Mouse (Mus musculus): ENCODE results near the gene Ankrd60. TPM values are rescaled to one million over a fixed set of nuclear protein-coding genes. Genes with fewer than 3 reads are reported as not detected.
A peak's percentile ranks its signal among the peaks of the same experiment; 100 is the strongest.

Ankrd60 gene
- polyA plus RNA-seq, 1 experiment from 2014 or later: not detected

DNA sequence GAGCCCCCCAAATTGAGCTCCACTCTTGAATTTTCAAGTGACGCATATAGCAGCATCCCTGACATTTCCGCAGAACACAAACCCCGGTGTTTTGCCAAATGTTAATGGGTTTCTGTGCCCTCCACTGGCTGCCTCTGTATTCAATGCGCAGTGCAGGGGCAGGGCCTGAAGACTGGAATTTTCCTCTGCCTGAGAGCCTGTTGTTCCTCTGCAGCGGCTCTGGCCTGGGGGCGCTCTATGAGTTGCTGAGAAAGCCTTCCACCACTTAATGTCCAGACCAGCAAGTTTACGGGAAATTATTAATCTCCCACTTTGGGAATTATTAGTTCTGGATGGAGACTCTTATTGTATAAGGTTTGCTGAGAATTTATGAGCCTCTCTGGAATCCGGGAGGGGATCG is 14.0 kb downstream of the Ankrd60 start:
- no peak overlapping the region for H3K4me2 ChIP-seq (ENCODE audit: low read length)
- peaks cover 15% of the 10 kb centered on the region for H3K4me1 ChIP-seq (replicated peaks; ENCODE audit: control insufficient read depth, insufficient read depth, low read length)
- H3K4me3 ChIP-seq (ENCODE audit: low read depth, low read length): no peak overlapping the region
- H3K9me3 ChIP-seq (ENCODE audit: control insufficient read depth, low read length): no peaks in the 10 kb centered on the region
- DNase-seq (ENCODE audit: low spot score) (no peak), ATAC-seq (replicated peaks; ENCODE audit: low FRiP score, low TSS enrichment, low read depth) (0 out of 2 replicates have a peak, but pooled peaks have one; percentile 38)
- peak overlapping the region; percentile 71 for H3K27ac ChIP-seq (ENCODE audit: low read depth)
- H3K27me3 ChIP-seq (replicated peaks; ENCODE audit: control insufficient read depth, insufficient read depth, low read length): no peaks in the 10 kb centered on the region
- H3K9ac ChIP-seq (ENCODE audit: low read length): no peak overlapping the region
- no peaks in the 10 kb centered on the region for H3K36me3 ChIP-seq (ENCODE audit: control insufficient read depth, insufficient read depth, low read length)
- 20% methylated on average over 9 of the region's 9 CpGs for WGBS

DNA sequence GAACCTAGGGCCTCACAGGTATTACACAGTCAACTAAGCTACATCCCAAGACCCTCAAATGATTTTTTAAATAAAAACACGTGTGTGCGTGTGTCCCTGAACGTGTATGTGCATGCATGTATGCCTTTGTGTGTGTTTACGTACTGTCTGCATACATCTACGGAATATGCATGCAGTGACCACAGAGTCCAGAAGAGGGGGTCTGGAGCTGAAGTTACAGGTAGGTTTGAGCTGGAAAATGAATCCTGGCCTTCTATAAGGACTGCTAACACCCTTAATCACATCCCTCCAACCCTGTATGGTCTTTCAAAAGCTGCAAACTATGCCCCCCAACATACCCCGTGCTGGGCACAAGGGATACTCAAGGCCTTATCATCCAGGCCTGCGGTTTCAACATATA is 14.8 kb downstream of the Ankrd60 start:
- H3K4me2 ChIP-seq (ENCODE audit: low read length): no peak overlapping the region
- H3K4me1 ChIP-seq (replicated peaks; ENCODE audit: control insufficient read depth, insufficient read depth, low read length): peaks cover 23% of the 10 kb centered on the region
- no peaks in the 10 kb centered on the region for H3K9me3 ChIP-seq (ENCODE audit: control insufficient read depth, low read length)
- no peaks in the 10 kb centered on the region for H3K36me3 ChIP-seq (ENCODE audit: control insufficient read depth, insufficient read depth, low read length)
- H3K9ac ChIP-seq (ENCODE audit: low read length): no peak overlapping the region
- H3K27ac ChIP-seq (ENCODE audit: low read depth): peak overlapping the region; percentile 71; the same call in 1 of the 2 replicates
- 48% methylated on average over 7 of the region's 7 CpGs for WGBS
- DNase-seq (ENCODE audit: low spot score) (no peak), ATAC-seq (replicated peaks; ENCODE audit: low FRiP score, low TSS enrichment, low read depth) (no peak)
- H3K27me3 ChIP-seq (replicated peaks; ENCODE audit: control insufficient read depth, insufficient read depth, low read length): no peaks in the 10 kb centered on the region
- no peak overlapping the region for H3K4me3 ChIP-seq (ENCODE audit: low read depth, low read length)

DNA sequence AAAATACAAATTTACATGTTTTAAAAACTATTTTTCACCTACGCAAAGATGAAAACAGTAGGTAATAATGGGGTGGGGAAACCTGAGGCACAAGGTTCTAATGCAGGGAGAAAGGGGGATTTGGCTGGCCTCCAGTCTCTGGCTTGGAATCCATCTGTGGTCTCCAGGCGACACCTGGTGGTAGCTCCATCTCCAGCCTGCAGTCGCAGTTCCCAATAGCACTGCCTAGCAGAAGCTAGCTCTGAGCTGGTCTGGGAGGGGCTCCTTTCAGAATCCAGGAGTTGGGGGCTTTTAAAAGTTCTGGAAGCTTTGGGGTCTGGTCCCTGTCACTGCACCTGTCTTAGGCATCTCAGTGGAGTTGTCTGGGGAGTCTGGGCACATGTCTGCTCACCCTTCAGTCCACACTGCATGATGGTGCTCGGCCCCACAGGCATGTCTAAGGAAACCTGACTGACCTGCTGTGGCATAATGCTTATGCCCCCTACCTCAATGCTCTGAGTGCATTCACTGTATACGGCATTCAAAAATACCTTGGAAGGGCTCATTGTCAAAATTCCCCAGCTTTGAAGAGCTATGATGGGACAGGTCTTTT is 16.2 kb downstream of the Ankrd60 start:
- no peak overlapping the region for H3K9ac ChIP-seq (ENCODE audit: low read length)
- ATAC-seq (replicated peaks; ENCODE audit: low FRiP score, low TSS enrichment, low read depth) (peak; percentile 32), DNase-seq (ENCODE audit: low spot score) (peak; percentile 90)
- peaks cover 25% of the 10 kb centered on the region for H3K4me1 ChIP-seq (replicated peaks; ENCODE audit: control insufficient read depth, insufficient read depth, low read length)
- no peaks in the 10 kb centered on the region for H3K9me3 ChIP-seq (ENCODE audit: control insufficient read depth, low read length)
- H3K4me2 ChIP-seq (ENCODE audit: low read length): no peak overlapping the region
- H3K4me3 ChIP-seq (ENCODE audit: low read depth, low read length): no peak overlapping the region
- H3K27me3 ChIP-seq (replicated peaks; ENCODE audit: control insufficient read depth, insufficient read depth, low read length): no peaks in the 10 kb centered on the region
- no peak overlapping the region for H3K27ac ChIP-seq (ENCODE audit: low read depth)
- 42% methylated on average over 5 of the region's 5 CpGs for WGBS
- H3K36me3 ChIP-seq (ENCODE audit: control insufficient read depth, insufficient read depth, low read length): no peaks in the 10 kb centered on the region

DNA sequence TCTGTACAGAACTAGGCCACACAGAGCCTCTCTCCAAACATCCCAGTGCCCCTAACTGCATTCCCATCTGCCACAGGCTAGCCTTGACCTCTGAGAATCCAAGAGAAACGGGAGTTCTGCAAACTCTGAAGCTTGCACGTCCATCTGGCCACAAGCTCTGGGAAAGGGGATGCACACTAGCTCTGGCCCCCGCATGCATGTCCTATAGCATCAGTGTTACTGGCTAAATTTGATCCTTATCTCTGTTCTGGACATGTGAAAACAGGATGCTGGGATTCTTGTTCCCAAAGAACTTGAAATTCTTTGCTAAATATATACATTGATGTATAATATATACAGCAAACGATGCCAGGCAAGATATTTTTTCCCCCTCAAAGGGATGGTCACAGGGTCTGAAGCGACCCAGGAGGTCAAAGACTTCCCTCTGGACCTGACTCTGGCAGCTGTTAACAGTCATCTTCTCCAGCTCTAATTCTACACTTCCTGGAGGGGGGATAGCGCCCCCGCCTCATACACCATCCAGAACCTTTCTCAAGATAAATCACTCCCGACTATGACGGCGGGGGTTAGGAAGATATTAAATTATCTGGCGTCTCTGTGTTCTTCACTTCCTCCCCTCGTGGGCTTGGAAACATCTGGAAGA is 19.3 kb downstream of the Ankrd60 start:
- Histone ChIP-seq H3K27me3 (replicated peaks; ENCODE audit: control insufficient read depth, insufficient read depth, low read length) (no peaks in the 10 kb centered on the region), H3K36me3 (ENCODE audit: control insufficient read depth, insufficient read depth, low read length) (no peaks in the 10 kb centered on the region), H3K4me2 (ENCODE audit: low read length) (no peak overlapping the region), H3K4me3 (ENCODE audit: low read depth, low read length) (no peak overlapping the region), H3K9me3 (ENCODE audit: control insufficient read depth, low read length) (no peaks in the 10 kb centered on the region), H3K4me1 (replicated peaks; ENCODE audit: control insufficient read depth, insufficient read depth, low read length) (peaks cover 16% of the 10 kb centered on the region), H3K9ac (ENCODE audit: low read length) (no peak overlapping the region), H3K27ac (ENCODE audit: low read depth) (peak overlapping the region; percentile 73)
- no peak for DNase-seq (ENCODE audit: low spot score)
- WGBS: 18% methylated on average over 12 of the region's 12 CpGs
- peak; percentile 13; the same call in 1 of the 2 replicates for ATAC-seq (replicated peaks; ENCODE audit: low FRiP score, low TSS enrichment, low read depth)

DNA sequence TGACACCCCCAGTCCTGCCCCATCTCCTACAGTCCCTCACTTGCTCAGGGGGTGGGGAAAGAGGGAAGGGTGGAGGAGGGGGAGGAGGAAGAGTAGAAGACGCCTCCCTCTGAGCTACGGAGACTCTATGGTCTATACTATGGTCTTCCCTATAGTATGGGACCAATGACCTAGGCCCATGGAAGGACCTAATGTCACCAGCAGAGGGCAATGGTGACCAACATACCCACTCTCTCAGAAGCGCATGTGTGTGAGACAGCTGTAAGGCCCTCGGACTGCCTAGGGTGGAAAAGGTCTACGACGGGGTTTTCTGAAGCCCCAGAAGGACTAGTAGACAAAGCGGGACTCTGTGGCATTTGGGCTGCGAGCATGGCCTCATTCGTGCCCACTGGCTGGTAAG is 24.3 kb downstream of the Ankrd60 start:
- Histone ChIP-seq H3K4me1 (replicated peaks; ENCODE audit: control insufficient read depth, insufficient read depth, low read length) (peaks cover 11% of the 10 kb centered on the region), H3K4me3 (ENCODE audit: low read depth, low read length) (no peak overlapping the region), H3K36me3 (ENCODE audit: control insufficient read depth, insufficient read depth, low read length) (no peaks in the 10 kb centered on the region), H3K4me2 (ENCODE audit: low read length) (no peak overlapping the region), H3K27ac (ENCODE audit: low read depth) (no peak overlapping the region), H3K9ac (ENCODE audit: low read length) (no peak overlapping the region), H3K9me3 (ENCODE audit: control insufficient read depth, low read length) (no peaks in the 10 kb centered on the region), H3K27me3 (replicated peaks; ENCODE audit: control insufficient read depth, insufficient read depth, low read length) (no peaks in the 10 kb centered on the region)
- DNase-seq (ENCODE audit: low spot score) (no peak), ATAC-seq (replicated peaks; ENCODE audit: low FRiP score, low TSS enrichment, low read depth) (0 out of 2 replicates have a peak, but pooled peaks have one; percentile 58)
- 45% methylated on average over 9 of the region's 9 CpGs for WGBS

DNA sequence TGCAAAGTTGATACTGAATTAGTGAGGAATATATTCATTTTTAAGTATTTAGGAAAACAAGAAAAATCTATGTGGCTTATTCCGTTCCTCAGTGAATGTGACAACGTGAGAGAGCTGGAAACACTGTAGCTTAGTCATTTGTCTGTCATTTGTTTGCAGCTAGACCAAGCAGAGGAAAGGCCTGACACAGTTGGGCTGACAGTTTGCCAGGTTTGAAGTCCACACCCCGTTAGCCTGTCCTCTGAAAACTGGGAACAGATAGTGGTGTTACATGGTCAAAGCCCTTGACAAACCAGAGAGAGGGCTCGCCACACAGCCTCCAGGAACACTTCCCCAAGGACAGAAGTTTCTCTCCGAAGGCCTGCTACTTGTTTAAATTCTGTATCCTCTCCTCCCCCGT is 27.5 kb downstream of the Ankrd60 start:
- Histone ChIP-seq H3K36me3 (ENCODE audit: control insufficient read depth, insufficient read depth, low read length) (no peaks in the 10 kb centered on the region), H3K9ac (ENCODE audit: low read length) (no peak overlapping the region), H3K4me1 (replicated peaks; ENCODE audit: control insufficient read depth, insufficient read depth, low read length) (0 out of 2 replicates have a peak, but pooled peaks cover 3% of the 10 kb centered on the region), H3K27ac (ENCODE audit: low read depth) (no peak overlapping the region), H3K4me2 (ENCODE audit: low read length) (no peak overlapping the region), H3K27me3 (replicated peaks; ENCODE audit: control insufficient read depth, insufficient read depth, low read length) (no peaks in the 10 kb centered on the region), H3K4me3 (ENCODE audit: low read depth, low read length) (no peak overlapping the region), H3K9me3 (ENCODE audit: control insufficient read depth, low read length) (no peaks in the 10 kb centered on the region)
- ATAC-seq (replicated peaks; ENCODE audit: low FRiP score, low TSS enrichment, low read depth) (no peak), DNase-seq (ENCODE audit: low spot score) (no peak)
- 74% methylated on average over 6 of the region's 6 CpGs for WGBS

DNA sequence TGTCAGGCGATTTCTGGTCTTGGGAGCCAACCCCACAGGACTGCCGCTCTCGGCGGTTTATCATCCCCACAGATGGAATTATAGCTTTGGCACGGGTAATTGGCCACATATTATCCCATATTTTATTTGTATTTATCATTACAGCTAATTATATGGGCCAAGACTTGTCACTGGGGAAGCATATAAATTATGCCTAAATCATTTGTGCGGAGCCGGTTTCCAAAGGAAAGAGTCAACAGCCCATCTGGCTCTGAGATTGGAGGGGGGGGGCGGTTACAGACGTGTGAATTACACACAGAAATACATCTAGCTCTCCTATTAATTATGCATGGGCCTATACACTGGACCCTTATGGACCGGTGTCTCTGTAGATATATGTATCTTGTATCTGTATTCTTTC is 28.9 kb downstream of the Ankrd60 start:
- Histone ChIP-seq H3K9ac (ENCODE audit: low read length) (no peak overlapping the region), H3K4me3 (ENCODE audit: low read depth, low read length) (no peak overlapping the region), H3K9me3 (ENCODE audit: control insufficient read depth, low read length) (no peaks in the 10 kb centered on the region), H3K27me3 (replicated peaks; ENCODE audit: control insufficient read depth, insufficient read depth, low read length) (no peaks in the 10 kb centered on the region), H3K36me3 (ENCODE audit: control insufficient read depth, insufficient read depth, low read length) (no peaks in the 10 kb centered on the region), H3K27ac (ENCODE audit: low read depth) (no peak overlapping the region), H3K4me2 (ENCODE audit: low read length) (no peak overlapping the region), H3K4me1 (replicated peaks; ENCODE audit: control insufficient read depth, insufficient read depth, low read length) (0 out of 2 replicates have a peak, but pooled peaks cover 3% of the 10 kb centered on the region)
- WGBS: 84% methylated on average over 10 of the region's 10 CpGs
- ATAC-seq (replicated peaks; ENCODE audit: low FRiP score, low TSS enrichment, low read depth) (no peak), DNase-seq (ENCODE audit: low spot score) (no peak)

DNA sequence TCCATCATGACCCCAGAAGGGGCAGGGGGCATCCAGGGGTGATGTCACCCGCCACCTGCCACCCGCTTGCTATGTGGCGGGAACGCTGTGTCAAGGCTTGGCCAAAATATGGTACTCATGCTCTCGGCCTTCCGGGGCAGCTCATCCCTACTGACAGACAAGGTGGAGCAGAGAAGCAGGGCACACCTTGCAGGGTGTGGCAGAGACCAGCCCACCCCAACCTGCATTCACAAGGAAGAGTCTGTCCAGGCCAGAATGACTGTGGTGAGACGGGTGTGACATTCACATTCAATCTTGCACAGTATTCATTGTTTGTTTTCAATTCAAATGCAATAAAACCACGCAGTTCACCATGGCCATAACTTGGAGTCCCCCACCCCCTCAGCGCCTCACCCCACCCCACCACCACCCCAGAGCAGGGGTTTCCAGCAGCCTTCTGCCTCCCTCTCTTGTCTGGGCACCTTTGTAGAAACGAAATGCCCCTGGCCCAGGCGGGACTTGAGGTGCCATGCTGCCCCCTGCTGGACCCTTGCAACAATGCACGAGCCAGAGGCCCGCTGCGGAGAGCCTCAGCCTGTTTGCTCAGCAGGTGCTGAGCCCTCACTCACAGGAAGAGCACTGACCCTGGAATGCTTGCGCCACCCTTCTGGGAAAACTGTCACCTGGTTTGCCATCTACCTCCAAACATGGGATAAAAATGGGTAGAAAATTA is 32.0 kb downstream of the Ankrd60 start:
- DNase-seq (ENCODE audit: low spot score) (peak; percentile 92), ATAC-seq (replicated peaks; ENCODE audit: low FRiP score, low TSS enrichment, low read depth) (peak; percentile 74)
- no peak overlapping the region for H3K9ac ChIP-seq (ENCODE audit: low read length)
- H3K4me2 ChIP-seq (ENCODE audit: low read length): no peak overlapping the region
- no peak overlapping the region for H3K27ac ChIP-seq (ENCODE audit: low read depth)
- no peaks in the 10 kb centered on the region for H3K36me3 ChIP-seq (ENCODE audit: control insufficient read depth, insufficient read depth, low read length)
- H3K4me3 ChIP-seq (ENCODE audit: low read depth, low read length): no peak overlapping the region
- H3K4me1 ChIP-seq (replicated peaks; ENCODE audit: control insufficient read depth, insufficient read depth, low read length): 0 out of 2 replicates have a peak, but pooled peaks cover 3% of the 10 kb centered on the region
- no peaks in the 10 kb centered on the region for H3K27me3 ChIP-seq (replicated peaks; ENCODE audit: control insufficient read depth, insufficient read depth, low read length)
- 41% methylated on average over 15 of the region's 15 CpGs for WGBS
- no peaks in the 10 kb centered on the region for H3K9me3 ChIP-seq (ENCODE audit: control insufficient read depth, low read length)

Data from intestine, embryonic 14.5 days (tissue).